Mouse (Mus musculus) bone marrow macrophage, adult 2 months (primary cell): ENCODE measurements at regions not wholly inside any gene's neighbourhood (a gene's known extent, or its start where the extent isn't known, plus 50 kb on each side); places are given as distances from the start of the nearest gene placed in this dataset.
"Not testable (repeated sequence)": the region's sequence is repeated elsewhere in the genome, so short reads cannot be mapped to it uniquely, and the experiment has no call there.

ENCODE experiments used
- H3K27ac ChIP-seq: 2 replicates; pipeline ENCODE4 v1.5.1; 2012; ENCODE audit warnings: low read depth, low read length; ENCODE audit not compliant: insufficient read depth
- H3K4me1 ChIP-seq: 2 replicates; pipeline ENCODE4 v1.6.1; 2012; ENCODE audit warnings: low read length; ENCODE audit not compliant: control insufficient read depth, insufficient read depth
- H3K4me3 ChIP-seq: 2 replicates; pipeline ENCODE4 v1.5.1; 2012; ENCODE audit warnings: mild to moderate bottlenecking, low read length, moderate library complexity; ENCODE audit not compliant: insufficient read depth
- CTCF ChIP-seq: IDR thresholded peaks from 2 replicates; pipeline ENCODE4 v1.5.1; 2012; ENCODE audit warnings: low read depth, mild to moderate bottlenecking, low read length, moderate library complexity
- POLR2A ChIP-seq: IDR thresholded peaks from 2 replicates; pipeline ENCODE4 v1.6.1; 2012; ENCODE audit warnings: mild to moderate bottlenecking, low read depth, low read length, borderline replicate concordance

DNA sequence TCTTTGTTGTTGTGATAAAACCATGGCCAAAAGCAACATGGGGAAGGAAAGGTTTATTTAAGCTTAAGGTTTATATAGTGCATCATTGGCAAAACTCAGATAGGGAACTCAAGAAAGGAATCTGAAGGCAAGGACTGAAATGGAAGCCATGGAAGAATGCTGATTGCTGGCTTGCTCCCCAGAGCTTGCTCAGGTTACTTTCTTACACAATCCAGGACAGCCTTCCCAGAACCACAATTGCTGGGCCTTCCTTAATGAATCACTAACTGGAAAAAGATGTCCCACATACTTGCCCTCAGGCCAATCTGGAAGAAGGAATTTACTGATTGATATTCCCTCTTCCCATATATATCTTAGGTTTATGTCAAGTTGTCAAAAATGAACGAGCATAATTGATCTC lies 310.8 kb downstream of the Gxylt1 start:
- no peak overlapping the region for H3K4me3 ChIP-seq
- H3K27ac ChIP-seq: no peak overlapping the region
- no peaks in the 10 kb centered on the region for H3K4me1 ChIP-seq
- TF ChIP-seq CTCF (no peak), POLR2A (no peak)

- not testable (repeated sequence) for H3K27ac ChIP-seq, H3K4me3 ChIP-seq, H3K4me1 ChIP-seq
These were observed 324.1 kb downstream of the Gxylt1 start for GRCm38 (mm10) chr15:92950912-92951311.

DNA sequence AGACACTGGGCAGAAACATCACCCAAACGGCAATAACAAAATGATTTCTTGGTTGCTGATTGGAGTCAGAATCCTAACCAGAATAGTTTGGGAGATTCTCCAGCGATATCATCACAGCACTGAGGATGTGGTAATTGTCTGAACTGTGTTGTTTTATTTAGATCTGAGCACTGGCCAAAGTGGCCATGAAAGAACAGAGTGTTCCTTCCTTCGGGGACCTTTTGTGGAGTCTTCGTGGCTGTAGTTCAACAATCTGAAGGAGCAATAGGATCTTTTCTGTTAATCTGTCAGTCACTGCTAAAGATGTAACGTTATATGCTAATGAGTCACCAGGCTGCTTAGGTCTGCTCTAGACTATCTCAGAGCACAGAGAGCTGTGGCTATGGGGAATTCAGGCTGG lies 328.8 kb downstream of the Gxylt1 start:
- TF ChIP-seq POLR2A: no peak
- no peak overlapping the region for H3K27ac ChIP-seq
- H3K4me3 ChIP-seq: no peak overlapping the region
- no peaks in the 10 kb centered on the region for H3K4me1 ChIP-seq

- no peak overlapping the region for H3K27ac ChIP-seq
- TF ChIP-seq CTCF: no peak
- no peaks in the 10 kb centered on the region for H3K4me1 ChIP-seq
- no peak overlapping the region for H3K4me3 ChIP-seq
These were observed 371.2 kb downstream of the Gxylt1 start for GRCm38 (mm10) chr15:92903821-92904220.

DNA sequence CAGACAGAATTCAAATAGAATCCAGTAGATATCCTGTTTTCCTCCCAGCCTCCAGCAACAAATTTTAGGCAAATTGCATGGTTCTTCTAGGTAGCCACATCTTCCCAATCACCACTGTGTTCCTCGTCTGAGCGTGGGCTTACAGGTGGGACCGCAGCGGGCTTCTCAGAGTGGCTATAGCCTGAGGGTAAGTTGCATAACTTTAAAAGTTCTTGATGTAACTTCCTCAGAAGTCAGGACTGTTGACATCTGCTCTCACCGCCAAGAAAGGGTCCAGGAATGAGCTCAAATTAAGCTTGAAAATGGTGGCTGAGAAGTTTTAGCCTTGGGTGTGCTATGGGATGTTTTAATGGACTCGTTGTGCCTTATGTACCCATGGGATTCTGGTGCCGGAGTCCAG lies 377.7 kb downstream of the Gxylt1 start:
- Histone ChIP-seq H3K4me3 (no peak overlapping the region), H3K27ac (no peak overlapping the region), H3K4me1 (no peaks in the 10 kb centered on the region)
- no peak for TF ChIP-seq CTCF
- no peak for TF ChIP-seq POLR2A

GRCm38 (mm10) chr15:92895836-92896235 lies 379.1 kb downstream of the Gxylt1 start:
- H3K27ac ChIP-seq: no peak overlapping the region
- H3K4me3 ChIP-seq: no peak overlapping the region
- no peaks in the 10 kb centered on the region for H3K4me1 ChIP-seq
- TF ChIP-seq POLR2A (no peak), CTCF (no peak)

DNA sequence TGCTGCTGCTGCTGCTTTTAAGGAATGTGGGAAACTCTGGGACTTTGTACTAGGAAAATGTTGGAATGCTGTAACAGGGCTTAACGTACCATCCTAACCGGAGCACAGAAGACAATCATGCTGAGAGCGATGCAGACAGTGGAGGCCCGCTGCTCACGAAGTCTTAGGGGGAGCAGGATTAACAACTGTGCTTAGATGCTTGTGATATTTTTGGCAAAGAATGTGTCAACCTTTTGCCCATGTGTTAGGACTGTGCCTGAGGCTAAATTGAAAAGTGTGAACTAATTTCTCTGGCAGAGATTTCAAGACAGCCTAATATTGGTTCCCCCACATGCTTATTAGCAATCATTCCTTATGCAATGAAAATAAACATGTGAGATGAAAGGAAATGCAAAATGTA lies 398.5 kb downstream of the Gxylt1 start:
- no peaks in the 10 kb centered on the region for H3K4me1 ChIP-seq
- no peak overlapping the region for H3K27ac ChIP-seq
- TF ChIP-seq CTCF: no peak
- no peak for TF ChIP-seq POLR2A
- H3K4me3 ChIP-seq: no peak overlapping the region

- TF ChIP-seq POLR2A (no peak), CTCF (no peak)
These were observed 410.9 kb downstream of the Gxylt1 start for GRCm38 (mm10) chr15:92864106-92864505.

DNA sequence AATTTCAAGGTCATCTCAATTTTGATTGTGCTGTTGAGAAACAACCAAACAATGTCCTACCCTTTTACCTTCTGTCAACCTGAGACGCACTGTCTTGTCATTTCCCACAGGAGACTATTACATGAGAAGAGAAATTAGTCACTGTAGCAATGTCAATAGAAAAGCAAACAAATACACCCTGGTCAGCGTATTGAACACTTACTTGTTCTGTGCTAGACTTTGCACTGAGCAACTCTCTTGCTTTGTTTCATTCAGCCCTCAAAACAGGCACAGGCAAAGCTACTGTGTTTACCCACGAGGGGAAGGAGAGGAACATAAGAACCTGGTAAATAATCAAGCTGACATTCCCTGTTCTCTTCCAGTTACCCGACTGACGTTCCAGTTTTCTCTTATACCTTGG lies 424.1 kb downstream of the Gxylt1 start:
- no peak overlapping the region for H3K27ac ChIP-seq
- TF ChIP-seq CTCF: no peak
- no peaks in the 10 kb centered on the region for H3K4me1 ChIP-seq

More at GRCm38 (mm10) chr15:92864106-92864505, 410.9 kb downstream of the Gxylt1 start:
- Histone ChIP-seq H3K4me1 (no peaks in the 10 kb centered on the region), H3K4me3 (no peak overlapping the region), H3K27ac (no peak overlapping the region)

GRCm38 (mm10) chr15:92840035-92840434 lies 434.9 kb downstream of the Gxylt1 start:
- TF ChIP-seq CTCF (no peak), POLR2A (no peak)
- Histone ChIP-seq H3K4me3 (no peak overlapping the region), H3K4me1 (no peaks in the 10 kb centered on the region), H3K27ac (no peak overlapping the region)

More for the DNA sequence above, 424.1 kb downstream of the Gxylt1 start:
- H3K4me3 ChIP-seq: no peak overlapping the region

DNA sequence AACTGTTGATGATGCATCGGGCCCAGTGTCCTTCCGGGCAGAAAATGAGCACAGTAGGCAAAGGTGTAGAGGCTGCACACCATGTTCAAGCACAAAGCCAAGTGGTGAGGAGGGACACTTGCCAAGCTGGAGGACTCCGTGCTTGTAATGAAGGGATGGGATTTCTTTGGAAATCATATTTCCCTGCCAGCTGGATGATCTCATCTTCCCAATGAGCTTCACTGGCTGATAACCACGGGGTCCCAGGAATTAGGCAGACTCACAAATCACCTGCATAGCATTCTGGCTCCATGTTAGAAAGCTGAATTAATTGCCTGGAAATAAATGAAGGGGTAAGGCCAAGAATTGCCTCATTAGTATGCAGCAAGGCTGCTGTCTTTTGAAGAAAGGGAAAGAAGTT lies 435.4 kb downstream of the Gxylt1 start:
- TF ChIP-seq CTCF (no peak), POLR2A (no peak)
- no peak overlapping the region for H3K4me3 ChIP-seq
- no peaks in the 10 kb centered on the region for H3K4me1 ChIP-seq
- H3K27ac ChIP-seq: no peak overlapping the region
